Mouse (Mus musculus) midbrain, embryonic 11.5 days (tissue): ENCODE measurements at regions not wholly inside any gene's neighbourhood (a gene's known extent, or its start where the extent isn't known, plus 50 kb on each side); places are given as distances from the start of the nearest gene placed in this dataset.

ENCODE experiments used
- ATAC-seq: fragments of 200-750 bp; cut with Nextera tagmentation; 2 replicates; pipeline ENCODE4 v1.8.0; 2017; ENCODE audit warnings: moderate TSS enrichment, moderate library complexity; ENCODE audit not compliant: low FRiP score
- DNase-seq: peaks from one replicate; pipeline ENCODE4 v3.0.0; 2015; ENCODE audit warnings: low spot score; ENCODE audit errors: missing footprints
- H3K27ac ChIP-seq: fragments of 300-500 bp; sonication (generic); 2 replicates; pipeline ENCODE4 v1.5.1; 2014; ENCODE audit warnings: low read depth, low read length
- H3K27me3 ChIP-seq: fragments of 300-500 bp; sonication (generic); 2 replicates; pipeline ENCODE4 v1.6.1; 2014; ENCODE audit warnings: mild to moderate bottlenecking, low read length, moderate library complexity, mixed read lengths; ENCODE audit not compliant: control insufficient read depth, insufficient read depth
- H3K36me3 ChIP-seq: fragments of 300-500 bp; sonication (generic); 2 replicates; pipeline ENCODE4 v1.6.1; 2014; ENCODE audit warnings: mild to moderate bottlenecking, low read length, moderate library complexity, mixed read lengths; ENCODE audit not compliant: control insufficient read depth, insufficient read depth
- H3K4me1 ChIP-seq: fragments of 300-500 bp; sonication (generic); 2 replicates; pipeline ENCODE4 v1.6.1; 2014; ENCODE audit warnings: low read length; ENCODE audit not compliant: control insufficient read depth, insufficient read depth
- H3K4me2 ChIP-seq: fragments of 300-500 bp; sonication (generic); 2 replicates; pipeline ENCODE4 v1.6.1; 2014; ENCODE audit warnings: mild to moderate bottlenecking, moderate library complexity
- H3K4me3 ChIP-seq: fragments of 300-500 bp; sonication (generic); 2 replicates; pipeline ENCODE4 v1.5.1; 2014; ENCODE audit warnings: low read depth, low read length
- H3K9ac ChIP-seq: fragments of 300-500 bp; sonication (generic); 2 replicates; pipeline ENCODE4 v1.6.1; 2014; ENCODE audit warnings: low read length
- H3K9me3 ChIP-seq: fragments of 300-500 bp; sonication (generic); 2 replicates; pipeline ENCODE4 v1.6.1; 2016; ENCODE audit warnings: low read length; ENCODE audit not compliant: control insufficient read depth
- WGBS: fragments of 180-500 bp; shearing (Covaris S2); extraction: QIAGEN DNeasy Blood & Tissue Kit; methylation state at CpG from one replicate; pipeline ENCODE4 v1.1.7; 2014; 5-methylcytosine and 5-hydroxymethylcytosine counted together

GRCm38 (mm10) chr10:96188168-96188567 lies 51.8 kb downstream of the Gm5426 start:
- no peak overlapping the region for H3K4me3 ChIP-seq
- 73% methylated on average over 7 of the region's 7 CpGs for WGBS
- no peak overlapping the region for H3K27ac ChIP-seq
- no peaks in the 10 kb centered on the region; the same call in 1 of the 2 replicates for H3K9me3 ChIP-seq
- no peaks in the 10 kb centered on the region for H3K27me3 ChIP-seq
- ATAC-seq (no peak), DNase-seq (no peak)
- no peak overlapping the region for H3K4me2 ChIP-seq
- H3K4me1 ChIP-seq: no peaks in the 10 kb centered on the region; the same call in 1 of the 2 replicates
- no peak overlapping the region for H3K9ac ChIP-seq
- no peaks in the 10 kb centered on the region for H3K36me3 ChIP-seq

GRCm38 (mm10) chr10:96190168-96190987 lies 54.0 kb downstream of the Gm5426 start:
- DNase-seq: no peak
- Histone ChIP-seq H3K4me3 (no peak overlapping the region), H3K9me3 (no peaks in the 10 kb centered on the region; the same call in 1 of the 2 replicates), H3K4me1 (no peaks in the 10 kb centered on the region; the same call in 1 of the 2 replicates), H3K27ac (no peak overlapping the region; the same call in 1 of the 2 replicates), H3K9ac (no peak overlapping the region), H3K36me3 (no peaks in the 10 kb centered on the region), H3K4me2 (no peak overlapping the region), H3K27me3 (no peaks in the 10 kb centered on the region)
- peak; percentile 63 for ATAC-seq
- 53% methylated on average over 10 of the region's 10 CpGs for WGBS

- H3K4me1 ChIP-seq: no peaks in the 10 kb centered on the region
- no peaks in the 10 kb centered on the region for H3K9me3 ChIP-seq
- no peak overlapping the region for H3K4me2 ChIP-seq
- H3K27ac ChIP-seq: no peak overlapping the region
- no peak overlapping the region for H3K4me3 ChIP-seq
- peak; percentile 53 for DNase-seq
- no peak overlapping the region for H3K9ac ChIP-seq
- H3K36me3 ChIP-seq: no peaks in the 10 kb centered on the region
- 89% methylated on average over 27 of the region's 27 CpGs for WGBS
- no peaks in the 10 kb centered on the region for H3K27me3 ChIP-seq
- no peak for ATAC-seq
Observed at GRCm38 (mm10) chr10:96200932-96201641, 64.7 kb downstream of the Gm5426 start.

GRCm38 (mm10) chr10:96201891-96202290 lies 65.5 kb downstream of the Gm5426 start:
- Histone ChIP-seq H3K27me3 (no peaks in the 10 kb centered on the region), H3K4me1 (no peaks in the 10 kb centered on the region), H3K9me3 (no peaks in the 10 kb centered on the region), H3K4me2 (no peak overlapping the region), H3K36me3 (no peaks in the 10 kb centered on the region), H3K27ac (no peak overlapping the region), H3K4me3 (no peak overlapping the region), H3K9ac (no peak overlapping the region)
- ATAC-seq (no peak), DNase-seq (no peak)
- WGBS: 67% methylated on average over 6 of the region's 6 CpGs

- no peak overlapping the region for H3K27ac ChIP-seq
- no peaks in the 10 kb centered on the region for H3K27me3 ChIP-seq
- no peak overlapping the region for H3K4me3 ChIP-seq
Observed at GRCm38 (mm10) chr10:96202871-96203270, 66.5 kb downstream of the Gm5426 start.

GRCm38 (mm10) chr10:96204198-96204597 lies 67.8 kb downstream of the Gm5426 start:
- H3K4me2 ChIP-seq: no peak overlapping the region
- H3K4me1 ChIP-seq: no peaks in the 10 kb centered on the region
- H3K36me3 ChIP-seq: no peaks in the 10 kb centered on the region
- no peak for DNase-seq
- H3K9ac ChIP-seq: no peak overlapping the region
- WGBS: 87% methylated on average over 5 of the region's 5 CpGs
- ATAC-seq: no peak
- H3K27me3 ChIP-seq: no peaks in the 10 kb centered on the region
- H3K9me3 ChIP-seq: no peaks in the 10 kb centered on the region
- no peak overlapping the region for H3K27ac ChIP-seq
- H3K4me3 ChIP-seq: no peak overlapping the region

More at GRCm38 (mm10) chr10:96202871-96203270, 66.5 kb downstream of the Gm5426 start:
- no peak for ATAC-seq
- no peak overlapping the region for H3K4me2 ChIP-seq
- H3K9me3 ChIP-seq: no peaks in the 10 kb centered on the region
- H3K9ac ChIP-seq: no peak overlapping the region
- no peaks in the 10 kb centered on the region for H3K36me3 ChIP-seq
- no peak for DNase-seq
- no peaks in the 10 kb centered on the region for H3K4me1 ChIP-seq

GRCm38 (mm10) chr10:96209171-96209570 lies 72.8 kb downstream of the Gm5426 start:
- no peak overlapping the region for H3K9ac ChIP-seq
- 77% methylated on average over 5 of the region's 5 CpGs for WGBS
- peaks cover under 1% of the 10 kb centered on the region; the same call in 1 of the 2 replicates for H3K4me1 ChIP-seq
- H3K27ac ChIP-seq: no peak overlapping the region
- DNase-seq (no peak), ATAC-seq (no peak)
- no peaks in the 10 kb centered on the region for H3K27me3 ChIP-seq
- H3K9me3 ChIP-seq: no peaks in the 10 kb centered on the region
- no peak overlapping the region for H3K4me2 ChIP-seq
- no peaks in the 10 kb centered on the region for H3K36me3 ChIP-seq
- H3K4me3 ChIP-seq: no peak overlapping the region

GRCm38 (mm10) chr10:96211189-96211588 lies 74.8 kb downstream of the Gm5426 start:
- DNase-seq (no peak), ATAC-seq (no peak)
- no peaks in the 10 kb centered on the region for H3K36me3 ChIP-seq
- H3K27me3 ChIP-seq: no peaks in the 10 kb centered on the region
- H3K9me3 ChIP-seq: no peaks in the 10 kb centered on the region
- peaks cover 2% of the 10 kb centered on the region; the same call in 1 of the 2 replicates for H3K4me1 ChIP-seq
- H3K4me2 ChIP-seq: no peak overlapping the region
- H3K9ac ChIP-seq: no peak overlapping the region
- H3K27ac ChIP-seq: no peak overlapping the region
- no peak overlapping the region for H3K4me3 ChIP-seq
- 76% methylated on average over 7 of the region's 7 CpGs for WGBS

- H3K4me3 ChIP-seq: no peak overlapping the region
- H3K4me2 ChIP-seq: no peak overlapping the region
- H3K27ac ChIP-seq: no peak overlapping the region
- no peaks in the 10 kb centered on the region for H3K27me3 ChIP-seq
- H3K9me3 ChIP-seq: no peaks in the 10 kb centered on the region
- 4% methylated on average over 10 of the region's 10 CpGs for WGBS
- ATAC-seq (peak; percentile 89), DNase-seq (peak; percentile 99)
- H3K4me1 ChIP-seq: peaks cover 2% of the 10 kb centered on the region; the same call in 1 of the 2 replicates
- no peaks in the 10 kb centered on the region for H3K36me3 ChIP-seq
- H3K9ac ChIP-seq: no peak overlapping the region; the same call in 1 of the 2 replicates
Observed at GRCm38 (mm10) chr10:96213876-96214275, 77.5 kb downstream of the Gm5426 start.
